Mouse (Mus musculus) CH12.LX (cell line): ENCODE data around the gene Lef1. TPM values are rescaled to one million over a fixed set of nuclear protein-coding genes. Genes with fewer than 3 reads are reported as not detected.

Experiments used
- DNase-seq: peaks from one replicate; pipeline ENCODE4 v3.0.0-alpha.2; 2013; ENCODE audit errors: extremely low read depth
- H3K27ac ChIP-seq: 2 replicates; pipeline ENCODE4 v1.5.1; 2012; ENCODE audit warnings: low read depth, mild to moderate bottlenecking, control low read depth, moderate library complexity; ENCODE audit not compliant: insufficient read depth
- H3K27me3 ChIP-seq: replicated peaks from 2 replicates; pipeline ENCODE3; 2012; ENCODE audit warnings: inconsistent platforms
- H3K36me3 ChIP-seq, 2 experiments: replicated peaks in 1 of 2; 2 replicates each; pipeline versions ENCODE3 to v1.6.1; 2012; ENCODE audit warnings: inconsistent platforms in 1 of 2, low read length in 1 of 2, mild to moderate bottlenecking in 1 of 2, mixed read lengths in 1 of 2, moderate library complexity in 1 of 2; ENCODE audit not compliant: control insufficient read depth in 1 of 2, insufficient read depth in 1 of 2
- H3K4me1 ChIP-seq, 2 experiments: 2 replicates each; pipeline ENCODE4 v1.6.1; 2012; ENCODE audit warnings: inconsistent platforms in 1 of 2, moderate library complexity in 1 of 2; ENCODE audit not compliant: insufficient read depth in 2 of 2, control insufficient read depth in 1 of 2
- H3K4me2 ChIP-seq: 2 replicates; pipeline ENCODE4 v1.6.1; 2012; ENCODE audit warnings: low read depth, mild to moderate bottlenecking, control low read depth; ENCODE audit not compliant: poor library complexity, insufficient read depth, severe bottlenecking
- H3K4me3 ChIP-seq, 3 experiments: fragments of 150-350 bp in 1 of 3; sonication (generic) in 1 of 3; replicated peaks in 1 of 3; 2 replicates each; pipeline versions ENCODE3 to v1.5.1; 2011 to 2012; ENCODE audit warnings: low read depth in 2 of 3, low read length in 2 of 3, mild to moderate bottlenecking in 2 of 3, moderate library complexity in 2 of 3, control low read depth in 1 of 3, improper control_type of control experiment in 1 of 3, inconsistent platforms in 1 of 3, mixed read lengths in 1 of 3; ENCODE audit not compliant: poor library complexity in 1 of 3
- H3K79me2 ChIP-seq: replicated peaks from 2 replicates; pipeline ENCODE4 v1.6.1; 2012; ENCODE audit warnings: mild to moderate bottlenecking, moderate library complexity; ENCODE audit not compliant: control insufficient read depth, poor library complexity, insufficient read depth, severe bottlenecking; ENCODE audit errors: extremely low read depth
- H3K9ac ChIP-seq: 2 replicates; pipeline ENCODE4 v1.6.1; 2012; ENCODE audit warnings: low read depth, mild to moderate bottlenecking, control low read depth, moderate library complexity; ENCODE audit not compliant: insufficient read depth
- H3K9me3 ChIP-seq: replicated peaks from 2 replicates; pipeline ENCODE3; 2012; ENCODE audit warnings: low read length, inconsistent platforms, mixed read lengths
- BHLHE40 ChIP-seq: IDR thresholded peaks from 2 replicates; pipeline ENCODE4 v1.6.1; 2011; ENCODE audit warnings: mild to moderate bottlenecking, low read depth, low read length, improper control_type of control experiment
- CHD2 ChIP-seq: IDR thresholded peaks from 2 replicates; pipeline ENCODE4 v1.6.1; 2011; ENCODE audit warnings: low read length, improper control_type of control experiment
- CTCF ChIP-seq, 2 experiments: IDR thresholded peaks in 1 of 2; conservative IDR thresholded peaks in 1 of 2; 2 replicates each; pipeline ENCODE4 v1.5.1; 2011 to 2012; ENCODE audit warnings: low read depth in 2 of 2, low read length in 2 of 2, improper control_type of control experiment in 1 of 2, inconsistent platforms in 1 of 2, mild to moderate bottlenecking in 1 of 2, moderate library complexity in 1 of 2
- GABPA ChIP-seq: IDR thresholded peaks from 2 replicates; pipeline ENCODE4 v1.6.1; 2012; ENCODE audit warnings: low read depth, low read length, improper control_type of control experiment, inconsistent platforms; ENCODE audit not compliant: insufficient replicate concordance
- MYC ChIP-seq: IDR thresholded peaks from 2 replicates; pipeline ENCODE4 v1.6.1; 2011; ENCODE audit warnings: low read depth, mild to moderate bottlenecking, improper control_type of control experiment, low read length
- PAX5 ChIP-seq: IDR thresholded peaks from 2 replicates; pipeline ENCODE4 v1.6.1; 2012; ENCODE audit warnings: low read length, inconsistent platforms, mixed read lengths
- RAD21 ChIP-seq: IDR thresholded peaks from 2 replicates; pipeline ENCODE4 v1.6.1; 2011; ENCODE audit warnings: low read depth, mild to moderate bottlenecking, low read length, improper control_type of control experiment, moderate library complexity
- SMC3 ChIP-seq: IDR thresholded peaks from 2 replicates; pipeline ENCODE4 v1.6.1; 2011; ENCODE audit warnings: low read depth, low read length, improper control_type of control experiment
- ZNF384 ChIP-seq: IDR thresholded peaks from 2 replicates; pipeline ENCODE4 v1.6.1; 2012; ENCODE audit warnings: low read depth, low read length, improper control_type of control experiment, inconsistent platforms
- dilution Hi-C: fragments of 300-500 bp; cut with MboI; formaldehyde crosslinking; loops from 2 replicates; pipeline ENCODE4 v1.14.3; 2020; ENCODE audit warnings: low sequenced_read_pairs; ENCODE audit not compliant: extremely low pct_unique_long_range_greater_than_20kb, extremely low pct_ligation_motif_present
- in situ Hi-C: fragments of 300-500 bp; cut with MboI; formaldehyde crosslinking; loops from 3 replicates; pipeline ENCODE4 v1.14.3; 2019; ENCODE audit warnings: low sequenced_read_pairs, low pct_ligation_motif_present, low pct_unique_long_range_greater_than_20kb, mixed read lengths
- polyA plus RNA-seq: library from polyadenylated mRNA; unstranded; fragments of >175 nt; gene quantifications from 2 replicates; pipeline ENCODE4 v1.2.1, GENCODE M21; 2012; ENCODE audit warnings: low read depth; ENCODE audit not compliant: insufficient read length
- total RNA-seq, 2 experiments: library from RNA; depleted of rRNA; stranded (reverse); fragments of 300-350 nt in 1 of 2; fragments of >200 nt in 1 of 2; gene quantifications; 2 replicates each; pipeline ENCODE4 v1.2.3; 2012 to 2014

Gene Lef1
- total and polyA plus RNA-seq, 3 experiments: 1.8 to 14.5 (median 4.4) TPM

DNA sequence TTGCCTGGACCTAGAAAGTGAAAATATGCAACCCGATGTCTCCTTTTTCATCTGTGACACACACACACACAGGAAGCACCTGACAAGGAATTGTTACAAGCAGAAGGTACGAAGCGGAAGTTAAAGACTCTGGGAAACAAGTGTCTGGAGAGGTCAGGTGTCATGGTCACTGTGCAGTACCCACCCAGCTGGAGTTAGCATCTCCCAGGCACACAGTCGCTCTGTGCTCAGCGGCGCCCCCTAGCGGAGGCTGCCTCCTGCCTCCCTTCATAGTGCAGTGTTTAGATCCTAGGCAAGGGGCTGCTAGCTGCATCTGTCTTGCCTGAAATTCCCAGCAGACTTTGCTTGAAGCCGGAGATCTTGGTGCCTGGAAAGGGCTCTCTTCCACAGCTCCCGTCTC is 104.6 kb downstream of the Lef1 start:
- Histone ChIP-seq H3K9ac (no peak overlapping the region), H3K27ac (no peak overlapping the region), H3K4me2 (no peak overlapping the region), H3K36me3 (peaks cover 0 to 15% of the 10 kb centered on the region in 2 experiments), H3K4me1 (no peaks in the 10 kb centered on the region), H3K79me2 (no peaks in the 10 kb centered on the region), H3K27me3 (peaks cover 11% of the 10 kb centered on the region), H3K4me3 (no peak overlapping the region), H3K9me3 (peaks cover 2% of the 10 kb centered on the region)
- peak; percentile 69 for TF ChIP-seq SMC3
- no peak for TF ChIP-seq BHLHE40
- peak; percentile 52 for TF ChIP-seq RAD21
- TF ChIP-seq GABPA: no peak
- no peak for TF ChIP-seq PAX5
- TF ChIP-seq ZNF384: no peak
- peak; percentile 73 to 93 for TF ChIP-seq CTCF (conservative IDR thresholded peaks at IDR 0.05 in 1 of 2, IDR thresholded peaks at IDR 0.05 in 1 of 2; ENCODE audit: low read depth in 2 of 2, low read length in 2 of 2)
- peak; percentile 32 for DNase-seq
- in situ Hi-C loops (no loop called here), dilution Hi-C loops (no loop called here)

DNA sequence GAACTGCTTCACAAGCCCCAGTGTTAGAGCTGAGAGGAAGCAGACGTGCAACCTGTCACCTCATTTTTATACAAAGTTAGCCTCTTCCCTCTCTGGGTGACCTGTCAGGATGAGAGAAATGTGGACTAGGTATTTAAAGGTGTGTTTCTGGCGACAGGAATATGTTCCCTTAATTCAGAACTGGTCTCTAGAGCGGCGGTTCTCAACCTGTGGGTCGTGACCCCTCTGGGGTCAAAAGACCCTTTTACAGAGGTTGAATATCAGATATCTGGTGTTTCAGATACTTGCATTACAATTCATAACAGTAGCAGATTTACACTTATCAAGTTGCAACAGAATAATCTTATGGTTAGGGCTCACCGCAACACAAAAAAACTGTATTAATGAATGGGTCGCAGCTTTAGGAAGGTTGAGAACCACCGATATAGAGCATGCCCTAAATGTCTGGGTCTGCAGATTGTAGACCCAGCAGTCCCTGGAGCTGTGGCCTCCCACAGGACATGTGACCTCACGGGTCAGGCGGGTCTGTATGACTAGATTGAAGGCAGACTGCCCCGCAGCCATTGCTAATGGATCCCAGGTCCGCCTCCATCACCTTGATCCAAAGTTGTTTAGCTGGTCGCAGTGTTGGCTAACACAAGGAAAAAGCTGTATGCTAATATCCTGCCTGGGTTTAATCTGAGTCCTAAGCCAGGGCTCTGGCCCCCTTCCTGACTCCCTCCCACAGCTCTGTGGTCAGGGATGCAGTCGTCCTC is 108.5 kb downstream of the Lef1 start:
- no peaks in the 10 kb centered on the region for H3K4me1 ChIP-seq
- H3K4me2 ChIP-seq: no peak overlapping the region
- H3K27me3 ChIP-seq: no peaks in the 10 kb centered on the region
- no peaks in the 10 kb centered on the region for H3K79me2 ChIP-seq
- no peak overlapping the region for H3K9ac ChIP-seq
- dilution Hi-C loops (no loop called here), in situ Hi-C loops (no loop called here)
- no peak overlapping the region for H3K27ac ChIP-seq
- no peak for TF ChIP-seq CHD2
- H3K4me3 ChIP-seq: no peak overlapping the region
- H3K9me3 ChIP-seq: no peaks in the 10 kb centered on the region
- no peak for DNase-seq
- peaks cover 2 to 17% of the 10 kb centered on the region in 2 experiments for H3K36me3 ChIP-seq

DNA sequence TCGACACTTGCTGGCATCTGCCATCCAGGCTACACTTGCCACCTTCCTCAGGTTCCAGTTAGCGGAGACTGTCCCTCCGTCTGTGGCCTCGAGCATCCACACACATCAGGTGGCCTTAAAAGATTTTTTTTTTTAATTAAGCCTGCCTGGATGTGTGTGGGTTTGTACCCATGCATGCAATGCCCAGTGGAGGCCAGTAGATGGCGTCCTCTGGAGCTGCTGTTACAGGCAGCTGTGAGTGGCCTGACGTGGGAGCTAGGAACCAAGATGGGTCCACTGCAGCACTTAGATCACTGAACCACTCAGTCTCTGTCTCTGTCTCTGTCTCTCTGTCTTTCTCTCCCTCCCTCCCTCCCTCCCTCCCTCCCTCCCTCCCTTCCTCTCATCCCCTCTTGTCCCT is 117.8 kb downstream of the Lef1 start:
- Histone ChIP-seq H3K4me3 (no peak overlapping the region), H3K27me3 (no peaks in the 10 kb centered on the region), H3K36me3 (peaks cover 4 to 24% of the 10 kb centered on the region in 2 experiments)
- TF ChIP-seq CTCF (conservative IDR thresholded peaks at IDR 0.05 in 1 of 2, IDR thresholded peaks at IDR 0.05 in 1 of 2; ENCODE audit: low read depth in 2 of 2, low read length in 2 of 2) (peak; percentile 44 to 62), SMC3 (peak; percentile 23; the same call in 1 of the 2 replicates), MYC (no peak)
- TF ChIP-seq, all 38 proteins: peak for 2
- dilution Hi-C loops: no loop called here
- in situ Hi-C loops: no loop called here
- H3K9me3 ChIP-seq: no peaks in the 10 kb centered on the region
- H3K4me1 ChIP-seq: peaks cover 0 to 4% of the 10 kb centered on the region in 2 experiments; a peak in 1 of 4 replicates
- H3K9ac ChIP-seq: no peak overlapping the region
- no peak overlapping the region for H3K4me2 ChIP-seq
- no peaks in the 10 kb centered on the region for H3K79me2 ChIP-seq
- H3K27ac ChIP-seq: no peak overlapping the region
- DNase-seq: no peak
